Mouse (Mus musculus): ENCODE measurements at regions not wholly inside any gene's neighbourhood (a gene's known extent, or its start where the extent isn't known, plus 50 kb on each side); places are given as distances from the start of the nearest gene placed in this dataset.

DNA sequence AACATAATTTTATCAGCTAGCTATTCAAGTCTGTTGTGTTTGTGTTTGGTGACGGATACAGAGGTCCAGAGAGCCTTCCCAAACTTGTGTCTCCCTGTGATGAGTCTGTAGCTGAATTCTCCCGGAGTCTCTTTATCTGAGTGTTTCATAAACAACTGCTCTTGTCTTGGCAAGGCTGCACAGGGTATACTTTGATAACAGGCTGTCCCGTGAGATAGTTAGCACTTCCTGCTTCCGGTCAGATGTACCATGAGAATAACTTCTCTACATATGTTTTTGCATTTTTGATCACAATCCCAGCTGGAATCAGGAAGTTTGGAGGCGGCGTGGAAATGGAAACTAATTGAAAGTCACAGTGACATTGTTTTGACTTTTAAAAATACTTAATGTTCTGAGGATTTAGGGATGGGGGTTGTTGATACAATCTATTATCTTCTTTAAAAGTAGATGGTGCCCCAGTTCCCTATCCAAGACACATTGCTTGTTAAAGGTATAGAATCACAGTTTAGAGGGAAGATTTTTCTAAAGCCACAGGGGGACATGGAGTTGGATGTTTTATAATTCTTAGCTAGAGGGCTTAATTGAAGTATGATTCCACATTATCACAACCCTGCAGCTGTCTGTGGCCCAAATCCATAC is 257.9 kb downstream of the Gm10295 start:
- no peaks in the 10 kb centered on the region for H3K4me1 ChIP-seq (ENCODE audit: control insufficient read depth, insufficient read depth, low read length)
- no peaks in the 10 kb centered on the region for H3K36me3 ChIP-seq (ENCODE audit: control insufficient read depth, insufficient read depth, low read length)
- no peaks in the 10 kb centered on the region for H3K9me3 ChIP-seq (replicated peaks; ENCODE audit: control insufficient read depth, low read length, poor library complexity, severe bottlenecking)
- no peaks in the 10 kb centered on the region for H3K27me3 ChIP-seq (ENCODE audit: control insufficient read depth, insufficient read depth, low read depth, low read length)
- no peak overlapping the region for H3K27ac ChIP-seq (ENCODE audit: low read length)
- ATAC-seq, result no peak
- H3K4me2 ChIP-seq (ENCODE audit: low read length), result no peak overlapping the region
- no peak overlapping the region for H3K4me3 ChIP-seq (ENCODE audit: low read depth, low read length)
- no peak overlapping the region for H3K9ac ChIP-seq (ENCODE audit: low read depth, low read length)
- 74% methylated on average over 6 of the region's 6 CpGs for WGBS

DNA sequence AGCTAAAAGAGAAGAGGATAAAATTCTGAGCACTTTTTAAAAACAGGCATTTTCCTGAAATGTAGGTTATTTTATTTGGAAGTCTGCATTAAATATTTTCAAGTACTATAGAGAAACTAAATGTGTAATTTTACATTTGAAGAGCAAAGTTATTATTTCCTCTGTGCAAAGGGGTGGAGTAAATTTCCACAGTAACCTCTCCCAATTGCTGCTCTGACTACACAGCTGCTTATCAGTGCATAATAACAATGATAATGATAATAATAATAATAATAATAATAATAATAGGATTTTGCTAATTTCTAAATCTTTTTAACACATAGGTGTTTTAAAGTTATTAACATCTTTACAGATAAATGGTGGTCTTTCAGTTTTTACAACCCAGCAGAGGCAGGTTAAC is 258.5 kb downstream of the Gm10295 start:
- no peak overlapping the region for H3K9ac ChIP-seq (ENCODE audit: low read depth, low read length)
- no peak for ATAC-seq
- no peaks in the 10 kb centered on the region for H3K27me3 ChIP-seq (ENCODE audit: control insufficient read depth, insufficient read depth, low read depth, low read length)
- H3K4me2 ChIP-seq (ENCODE audit: low read length), result no peak overlapping the region
- no peak overlapping the region for H3K27ac ChIP-seq (ENCODE audit: low read length)
- H3K36me3 ChIP-seq (ENCODE audit: control insufficient read depth, insufficient read depth, low read length), result no peaks in the 10 kb centered on the region
- no peaks in the 10 kb centered on the region for H3K9me3 ChIP-seq (replicated peaks; ENCODE audit: control insufficient read depth, low read length, poor library complexity, severe bottlenecking)
- H3K4me3 ChIP-seq (ENCODE audit: low read depth, low read length), result no peak overlapping the region
- H3K4me1 ChIP-seq (ENCODE audit: control insufficient read depth, insufficient read depth, low read length), result no peaks in the 10 kb centered on the region

DNA sequence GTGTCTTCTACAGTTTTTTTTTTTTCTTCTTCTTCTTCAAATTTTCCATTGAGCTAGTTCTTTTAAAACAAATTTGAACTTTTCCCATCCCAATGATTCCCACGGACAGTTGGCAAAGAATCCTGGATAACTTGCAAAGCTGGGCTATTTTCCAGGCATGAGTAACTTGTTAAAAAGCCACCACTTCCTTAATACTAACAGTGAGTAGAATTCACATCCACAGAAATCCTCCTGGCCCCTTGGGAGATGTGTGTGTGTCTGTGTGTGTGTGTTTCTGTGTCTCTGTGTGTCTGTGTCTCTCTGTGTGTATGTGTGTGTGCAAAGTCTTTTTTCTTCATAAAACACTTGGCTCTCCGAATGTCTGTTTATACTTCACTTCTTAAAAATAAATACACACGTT is 259.0 kb downstream of the Gm10295 start:
- no peaks in the 10 kb centered on the region for H3K27me3 ChIP-seq (ENCODE audit: control insufficient read depth, insufficient read depth, low read depth, low read length)
- 79% methylated on average over 3 of the region's 3 CpGs for WGBS
- no peaks in the 10 kb centered on the region for H3K36me3 ChIP-seq (ENCODE audit: control insufficient read depth, insufficient read depth, low read length)
- H3K4me3 ChIP-seq (ENCODE audit: low read depth, low read length), result no peak overlapping the region
- no peaks in the 10 kb centered on the region for H3K9me3 ChIP-seq (replicated peaks; ENCODE audit: control insufficient read depth, low read length, poor library complexity, severe bottlenecking)
- H3K9ac ChIP-seq (ENCODE audit: low read depth, low read length), result no peak overlapping the region
- no peak overlapping the region for H3K27ac ChIP-seq (ENCODE audit: low read length)
- no peak overlapping the region for H3K4me2 ChIP-seq (ENCODE audit: low read length)
- H3K4me1 ChIP-seq (ENCODE audit: control insufficient read depth, insufficient read depth, low read length), result no peaks in the 10 kb centered on the region
- ATAC-seq, result no peak

DNA sequence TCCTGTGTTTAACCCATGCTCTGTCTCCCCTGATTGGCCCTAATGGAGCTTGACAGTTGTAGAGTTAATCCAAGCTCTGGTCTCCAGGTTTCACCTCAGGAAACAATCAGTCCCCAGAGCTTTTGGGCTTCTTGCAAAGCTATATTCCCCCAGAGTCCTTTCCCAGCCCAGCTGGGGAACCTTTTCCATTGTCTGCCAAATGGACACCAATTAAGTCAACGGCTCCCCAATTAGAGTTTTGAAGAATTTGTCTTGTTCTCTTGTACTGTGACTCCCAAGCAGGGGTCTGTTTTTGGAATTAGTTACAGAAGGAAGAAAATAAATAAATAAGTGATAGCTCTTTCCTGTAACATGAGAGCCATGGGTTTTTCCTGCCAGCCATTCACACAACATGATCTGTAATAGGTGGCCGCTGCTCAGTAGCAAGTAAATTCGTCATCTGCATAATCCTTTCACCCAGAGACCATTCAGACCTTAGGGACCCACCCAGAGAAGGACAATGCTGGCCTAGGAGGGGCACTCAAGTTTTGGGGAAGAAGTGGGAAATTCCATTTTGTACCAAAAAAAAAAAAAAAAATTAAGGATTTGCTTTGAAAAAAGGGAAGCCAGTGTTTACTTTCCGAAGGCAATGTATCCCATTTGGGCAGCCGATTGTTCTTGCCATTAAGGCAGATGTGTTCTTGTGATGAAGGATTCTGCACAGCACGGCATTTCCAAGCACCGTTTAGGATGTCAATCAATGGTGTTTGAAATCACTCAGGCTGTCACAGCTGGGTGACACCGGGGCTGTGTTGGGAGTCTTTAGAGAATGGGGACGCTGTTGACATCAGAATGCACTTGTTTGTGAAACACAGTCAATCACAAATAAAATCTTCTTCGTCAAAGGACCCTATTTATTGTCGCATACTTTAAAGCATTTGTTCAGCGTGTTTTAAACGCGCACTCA is 286.6 kb downstream of the Gm10295 start:
- H3K4me1 ChIP-seq (ENCODE audit: control insufficient read depth, insufficient read depth, low read length), result peaks cover 5% of the 10 kb centered on the region; the same call in 1 of the 2 replicates
- H3K4me3 ChIP-seq (ENCODE audit: low read depth, low read length), result no peak overlapping the region
- no peak overlapping the region for H3K9ac ChIP-seq (ENCODE audit: low read depth, low read length)
- H3K27ac ChIP-seq (ENCODE audit: low read length), result no peak overlapping the region
- H3K27me3 ChIP-seq (ENCODE audit: control insufficient read depth, insufficient read depth, low read depth, low read length), result no peaks in the 10 kb centered on the region
- H3K4me2 ChIP-seq (ENCODE audit: low read length), result peak overlapping the region; percentile 28; the same call in 1 of the 2 replicates
- WGBS, result 5% methylated on average over 14 of the region's 14 CpGs
- H3K9me3 ChIP-seq (replicated peaks; ENCODE audit: control insufficient read depth, low read length, poor library complexity, severe bottlenecking), result no peaks in the 10 kb centered on the region
- no peak for ATAC-seq
- no peaks in the 10 kb centered on the region for H3K36me3 ChIP-seq (ENCODE audit: control insufficient read depth, insufficient read depth, low read length)

DNA sequence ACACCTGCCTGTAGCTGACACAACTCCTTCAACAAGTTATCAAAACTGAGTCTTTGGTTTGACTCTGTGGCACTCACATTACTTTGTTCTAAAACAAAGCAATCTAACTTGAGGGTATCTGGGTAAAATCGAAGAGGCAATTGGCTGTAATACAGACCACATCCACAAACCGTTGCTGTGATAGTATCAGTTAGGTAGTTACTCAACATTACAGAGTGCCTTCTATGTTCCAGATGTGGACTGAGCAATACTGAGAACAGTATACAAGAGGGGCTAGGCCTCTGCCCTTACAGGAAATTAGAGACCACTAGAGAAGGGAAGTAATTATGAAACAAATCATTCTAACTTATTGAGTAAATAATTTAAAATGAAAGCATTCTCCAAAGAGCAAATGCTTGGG is 300.5 kb downstream of the Gm10295 start:
- 90% methylated on average over 2 of the region's 2 CpGs for WGBS
- Histone ChIP-seq H3K4me2 (ENCODE audit: low read length) (no peak overlapping the region), H3K9ac (ENCODE audit: low read depth, low read length) (no peak overlapping the region), H3K4me3 (ENCODE audit: low read depth, low read length) (no peak overlapping the region), H3K36me3 (ENCODE audit: control insufficient read depth, insufficient read depth, low read length) (no peaks in the 10 kb centered on the region), H3K27me3 (ENCODE audit: control insufficient read depth, insufficient read depth, low read depth, low read length) (no peaks in the 10 kb centered on the region), H3K27ac (ENCODE audit: low read length) (no peak overlapping the region), H3K4me1 (ENCODE audit: control insufficient read depth, insufficient read depth, low read length) (peaks cover 4% of the 10 kb centered on the region; the same call in 1 of the 2 replicates), H3K9me3 (replicated peaks; ENCODE audit: control insufficient read depth, low read length, poor library complexity, severe bottlenecking) (no peaks in the 10 kb centered on the region)
- no peak for ATAC-seq

DNA sequence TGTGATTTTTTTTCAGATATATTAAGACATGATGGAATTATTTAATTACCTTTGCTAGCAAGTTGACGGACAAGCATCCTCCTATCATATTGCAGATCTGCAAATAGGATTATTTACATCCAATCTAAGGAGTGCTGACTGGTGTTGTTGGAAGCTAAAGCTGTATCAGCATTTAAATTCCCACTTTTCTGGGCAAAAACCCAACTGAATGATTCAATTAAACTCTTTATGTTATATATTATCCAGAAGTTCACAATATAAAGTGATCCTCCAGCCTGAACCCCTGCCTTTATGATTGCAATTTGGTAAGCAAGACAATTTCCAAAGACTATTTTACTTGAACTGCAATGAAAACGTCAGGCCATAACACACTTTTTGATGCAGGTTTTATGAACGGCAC is 304.1 kb downstream of the Gm10295 start:
- H3K4me2 ChIP-seq (ENCODE audit: low read length), result no peak overlapping the region
- 62% methylated on average over 3 of the region's 3 CpGs for WGBS
- no peaks in the 10 kb centered on the region for H3K9me3 ChIP-seq (replicated peaks; ENCODE audit: control insufficient read depth, low read length, poor library complexity, severe bottlenecking)
- no peak for ATAC-seq
- no peak overlapping the region for H3K27ac ChIP-seq (ENCODE audit: low read length)
- no peak overlapping the region for H3K4me3 ChIP-seq (ENCODE audit: low read depth, low read length)
- no peaks in the 10 kb centered on the region for H3K36me3 ChIP-seq (ENCODE audit: control insufficient read depth, insufficient read depth, low read length)
- no peaks in the 10 kb centered on the region for H3K27me3 ChIP-seq (ENCODE audit: control insufficient read depth, insufficient read depth, low read depth, low read length)
- peaks cover 14% of the 10 kb centered on the region for H3K4me1 ChIP-seq (ENCODE audit: control insufficient read depth, insufficient read depth, low read length)
- no peak overlapping the region for H3K9ac ChIP-seq (ENCODE audit: low read depth, low read length)

DNA sequence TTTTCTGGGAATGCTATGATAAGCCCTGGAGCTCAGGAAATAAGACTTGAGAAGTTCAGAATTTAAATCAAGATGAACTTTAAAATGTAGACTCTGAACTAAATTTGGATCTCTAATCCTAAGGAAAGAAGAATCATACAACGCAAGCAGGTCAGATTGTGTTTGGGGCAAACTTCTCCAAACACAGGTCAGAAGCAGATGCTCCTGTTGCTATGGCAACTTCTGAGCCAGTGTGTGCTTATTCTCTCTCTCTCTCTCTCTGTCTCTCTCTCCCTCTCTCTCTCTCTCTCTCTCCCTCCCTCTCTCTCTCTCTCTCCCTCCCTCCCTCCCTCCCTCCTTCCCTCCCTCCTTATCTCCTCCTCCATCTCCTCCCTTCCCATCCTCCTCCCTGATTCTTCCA is 304.7 kb downstream of the Gm10295 start:
- Histone ChIP-seq H3K9me3 (replicated peaks; ENCODE audit: control insufficient read depth, low read length, poor library complexity, severe bottlenecking) (no peaks in the 10 kb centered on the region), H3K4me2 (ENCODE audit: low read length) (no peak overlapping the region), H3K27me3 (ENCODE audit: control insufficient read depth, insufficient read depth, low read depth, low read length) (no peaks in the 10 kb centered on the region), H3K27ac (ENCODE audit: low read length) (no peak overlapping the region), H3K4me3 (ENCODE audit: low read depth, low read length) (no peak overlapping the region), H3K9ac (ENCODE audit: low read depth, low read length) (no peak overlapping the region), H3K36me3 (ENCODE audit: control insufficient read depth, insufficient read depth, low read length) (no peaks in the 10 kb centered on the region), H3K4me1 (ENCODE audit: control insufficient read depth, insufficient read depth, low read length) (peaks cover 14% of the 10 kb centered on the region)
- WGBS, result 29% methylated on average over 1 of the region's 1 CpGs
- no peak for ATAC-seq

DNA sequence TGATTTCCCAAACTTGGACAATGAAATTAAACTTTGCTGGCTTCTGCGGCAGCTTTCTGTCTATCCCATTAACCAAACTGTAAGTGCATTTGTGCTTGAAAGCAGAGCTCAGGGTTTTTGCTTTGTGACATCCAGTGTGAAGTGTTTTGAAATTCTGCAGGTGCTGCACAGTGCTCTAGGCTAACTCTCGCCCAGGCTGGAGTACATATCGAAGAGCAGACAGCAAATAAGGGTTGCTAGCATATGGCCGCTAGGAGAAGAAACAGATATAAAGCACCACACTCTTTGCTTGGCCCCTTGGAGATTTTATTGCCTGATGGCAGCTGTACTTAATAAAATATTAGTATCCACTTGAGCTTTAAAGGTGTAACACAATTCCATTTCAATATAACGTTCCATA is 307.5 kb downstream of the Gm10295 start:
- 71% methylated on average over 5 of the region's 5 CpGs for WGBS
- Histone ChIP-seq H3K36me3 (ENCODE audit: control insufficient read depth, insufficient read depth, low read length) (no peaks in the 10 kb centered on the region), H3K9me3 (replicated peaks; ENCODE audit: control insufficient read depth, low read length, poor library complexity, severe bottlenecking) (no peaks in the 10 kb centered on the region), H3K4me1 (ENCODE audit: control insufficient read depth, insufficient read depth, low read length) (peaks cover 14% of the 10 kb centered on the region), H3K27me3 (ENCODE audit: control insufficient read depth, insufficient read depth, low read depth, low read length) (no peaks in the 10 kb centered on the region), H3K27ac (ENCODE audit: low read length) (no peak overlapping the region), H3K4me3 (ENCODE audit: low read depth, low read length) (no peak overlapping the region), H3K4me2 (ENCODE audit: low read length) (no peak overlapping the region), H3K9ac (ENCODE audit: low read depth, low read length) (no peak overlapping the region)
- no peak for ATAC-seq

DNA sequence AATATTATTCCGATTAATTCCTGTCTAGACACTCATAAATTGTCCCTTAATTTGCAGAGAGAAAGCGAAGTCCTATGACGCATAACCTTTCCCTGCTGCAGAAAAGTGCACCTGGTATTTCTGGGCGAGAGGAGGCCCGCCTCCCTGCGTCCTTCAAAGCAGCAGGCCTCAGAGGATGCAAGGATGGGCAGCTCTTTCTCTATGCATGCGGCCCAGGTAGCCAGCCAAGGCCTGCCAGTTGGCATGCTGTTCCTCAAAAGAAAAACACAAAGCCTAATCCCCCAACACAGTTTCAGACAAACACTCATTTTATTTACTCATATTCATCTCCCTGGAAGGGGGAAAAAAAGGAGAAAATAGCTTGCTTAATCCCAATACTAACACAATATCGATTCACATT is 308.2 kb downstream of the Gm10295 start:
- Histone ChIP-seq H3K27me3 (ENCODE audit: control insufficient read depth, insufficient read depth, low read depth, low read length) (no peaks in the 10 kb centered on the region), H3K4me1 (ENCODE audit: control insufficient read depth, insufficient read depth, low read length) (peaks cover 14% of the 10 kb centered on the region)
- WGBS, result 49% methylated on average over 8 of the region's 8 CpGs

More for the DNA sequence above, 308.2 kb downstream of the Gm10295 start:
- no peak for ATAC-seq
- Histone ChIP-seq H3K9ac (ENCODE audit: low read depth, low read length) (no peak overlapping the region), H3K4me2 (ENCODE audit: low read length) (no peak overlapping the region), H3K27ac (ENCODE audit: low read length) (no peak overlapping the region), H3K36me3 (ENCODE audit: control insufficient read depth, insufficient read depth, low read length) (no peaks in the 10 kb centered on the region), H3K9me3 (replicated peaks; ENCODE audit: control insufficient read depth, low read length, poor library complexity, severe bottlenecking) (no peaks in the 10 kb centered on the region), H3K4me3 (ENCODE audit: low read depth, low read length) (no peak overlapping the region)

All from midbrain, embryonic 16.5 days (tissue).